Comparison of ENCODE assay signal across 8 mouse cellular contexts in genomic region chr12:85824438-85825264, GRCm38 (mm10). TPM values are rescaled to one million over a fixed set of nuclear protein-coding genes. Genes with fewer than 3 reads are reported as not detected.
DNase-seq lines count a peak whose midpoint lies in the region; ATAC-seq and TF ChIP-seq lines count a peak whose summit lies in the region.

Gene Erg28, minus strand, starts transcription at chr12:85824550.
Gene Ttll5, plus strand, starts transcription at chr12:85824659.

- H3K36me3 ChIP-seq in kidney, embryonic 14.5 days (ENCODE audit: control insufficient read depth, insufficient read depth, low read length) = peaks cover 14% of the 10 kb centered on the region
- peaks cover 35% of the 10 kb centered on the region for H3K36me3 ChIP-seq in limb, embryonic 15.5 days

- no peak for TF ChIP-seq CTCF in bone marrow macrophage, adult 2 months (IDR thresholded peaks at IDR 0.05; ENCODE audit: low read depth, low read length)
- TF ChIP-seq CTCF in embryonic fibroblast, embryonic 13.5 days (IDR thresholded peaks at IDR 0.05; ENCODE audit: borderline replicate concordance, insufficient read depth, low read length) = no peak

- peak within 1 kb of the TSS; percentile 93 for H3K4me3 ChIP-seq in bone marrow macrophage, adult 2 months (ENCODE audit: insufficient read depth, low read length)
- peak within 1 kb of the TSS; percentile 77 for H3K4me3 ChIP-seq in embryonic fibroblast, embryonic 13.5 days (ENCODE audit: insufficient read depth, low read length)
- peak within 1 kb of the TSS; percentile 75 for H3K4me3 ChIP-seq in kidney, embryonic 14.5 days (ENCODE audit: low read length)
- H3K4me3 ChIP-seq in limb, embryonic 15.5 days = peak within 1 kb of the TSS; percentile 93

- H3K9me3 ChIP-seq in kidney, embryonic 14.5 days (ENCODE audit: control insufficient read depth, low read length) = no peaks in the 10 kb centered on the region
- no peaks in the 10 kb centered on the region for H3K9me3 ChIP-seq in limb, embryonic 15.5 days

- under 1% methylated on average over 67 of the region's 67 CpGs for WGBS in kidney, embryonic 14.5 days
- under 1% methylated on average over 67 of the region's 67 CpGs for WGBS in limb, embryonic 15.5 days

- peak; percentile 98 for ATAC-seq in kidney, embryonic 14.5 days (ENCODE audit: low FRiP score, low TSS enrichment)
- peak; percentile 95 for ATAC-seq in limb, embryonic 15.5 days (ENCODE audit: insufficient number of reproducible peaks, low FRiP score, low TSS enrichment, low read depth)

- H3K9ac ChIP-seq in kidney, embryonic 14.5 days (ENCODE audit: low read depth, low read length) = peak within 1 kb of the TSS; percentile 71
- H3K9ac ChIP-seq in limb, embryonic 15.5 days = peak within 1 kb of the TSS; percentile 68

- DNase-seq in A20 (ENCODE audit: low read depth, low spot score) = peak; percentile 98
- DNase-seq in heart, adult 9 months (ENCODE audit: low spot score in 2 of 2) = peak; percentile 96
- DNase-seq in monocyte, adult 2 months (ENCODE audit: low read depth in 1 of 2, low spot score in 2 of 2) = peak; percentile 81 to 93
- DNase-seq in spleen, postnatal 36 days (ENCODE audit: low spot score in 2 of 2) = peak; percentile 93 to 94

- no peak; the same call in 1 of the 2 replicates for TF ChIP-seq POLR2A in bone marrow macrophage, adult 2 months (IDR thresholded peaks at IDR 0.05; ENCODE audit: borderline replicate concordance, low read depth, low read length)
- peak; percentile 89 for TF ChIP-seq POLR2A in embryonic fibroblast, embryonic 13.5 days (IDR thresholded peaks at IDR 0.05; ENCODE audit: low read depth, low read length)

- H3K27ac ChIP-seq in bone marrow macrophage, adult 2 months (ENCODE audit: insufficient read depth, low read depth, low read length) = peak within 1 kb of the TSS; percentile 99
- H3K27ac ChIP-seq in embryonic fibroblast, embryonic 13.5 days (ENCODE audit: insufficient read depth, low read length) = peak within 1 kb of the TSS; percentile 94
- peak within 1 kb of the TSS; percentile 98 for H3K27ac ChIP-seq in kidney, embryonic 14.5 days (ENCODE audit: low read depth, low read length)
- peak within 1 kb of the TSS; percentile 97 for H3K27ac ChIP-seq in limb, embryonic 15.5 days

- peaks cover 5% of the 10 kb centered on the region for H3K4me1 ChIP-seq in bone marrow macrophage, adult 2 months (ENCODE audit: control insufficient read depth, insufficient read depth, low read length)
- peaks cover 3% of the 10 kb centered on the region; the same call in 1 of the 2 replicates for H3K4me1 ChIP-seq in embryonic fibroblast, embryonic 13.5 days (ENCODE audit: control insufficient read depth, insufficient read depth, low read length)
- peaks cover 10% of the 10 kb centered on the region; the same call in 1 of the 2 replicates for H3K4me1 ChIP-seq in kidney, embryonic 14.5 days (ENCODE audit: control insufficient read depth, insufficient read depth, low read length)
- peaks cover 11% of the 10 kb centered on the region for H3K4me1 ChIP-seq in limb, embryonic 15.5 days

- peak within 1 kb of the TSS; percentile 67 for H3K4me2 ChIP-seq in kidney, embryonic 14.5 days (replicated peaks; ENCODE audit: low read depth, low read length)
- H3K4me2 ChIP-seq in limb, embryonic 15.5 days = peak within 1 kb of the TSS; percentile 69

- H3K27me3 ChIP-seq in kidney, embryonic 14.5 days (ENCODE audit: control insufficient read depth, insufficient read depth, low read length) = no peaks in the 10 kb centered on the region
- no peaks in the 10 kb centered on the region for H3K27me3 ChIP-seq in limb, embryonic 15.5 days

RNA-seq across cellular contexts. Expression of gene Erg28, which starts in this region (rescaled TPM):
- 45.5 and 53.4 TPM in 2 replicates for polyA plus RNA-seq in bone marrow macrophage, adult 2 months (2012; ENCODE audit: insufficient read depth, insufficient read length, missing spikeins)
- polyA plus RNA-seq in embryonic fibroblast, embryonic 13.5 days (2011; ENCODE audit: insufficient read length, low read depth, missing spikeins) = 106 and 150 TPM in 2 replicates
- polyA plus RNA-seq in kidney, embryonic 14.5 days (2014; fragmentation: Nextera tagmentation; extraction: Ambion mirVana) = 117 and 153 TPM in 2 replicates
- polyA plus RNA-seq in limb, embryonic 15.5 days (2015; fragmentation: Nextera tagmentation; extraction: Ambion mirVana) = 125 and 127 TPM in 2 replicates

RNA-seq across cellular contexts. Expression of gene Ttll5, which starts in this region (rescaled TPM):
- polyA plus RNA-seq in bone marrow macrophage, adult 2 months (2012; ENCODE audit: insufficient read depth, insufficient read length, missing spikeins) = 7.7 and 12.0 TPM in 2 replicates
- polyA plus RNA-seq in embryonic fibroblast, embryonic 13.5 days (2011; ENCODE audit: insufficient read length, low read depth, missing spikeins) = 21.0 and 23.0 TPM in 2 replicates
- polyA plus RNA-seq in kidney, embryonic 14.5 days (2014; fragmentation: Nextera tagmentation; extraction: Ambion mirVana) = 11.9 and 17.0 TPM in 2 replicates
- 12.9 and 13.0 TPM in 2 replicates for polyA plus RNA-seq in limb, embryonic 15.5 days (2015; fragmentation: Nextera tagmentation; extraction: Ambion mirVana)

Comparison
In these comparisons a context has a peak if more than half of its experiments do, and no peak if none do; other contexts are left out.
1. Peak in every context shown above with its lines: DNase-seq, ATAC-seq, H3K4me3 ChIP-seq and H3K27ac ChIP-seq.